Mouse (Mus musculus) forebrain, embryonic 15.5 days (tissue): ENCODE data around the gene Rps6ka2. TPM values are rescaled to one million over a fixed set of nuclear protein-coding genes. Genes with fewer than 3 reads are reported as not detected.
"Not testable (repeated sequence)": the region's sequence is repeated elsewhere in the genome, so short reads cannot be mapped to it uniquely, and the experiment has no call there.

Experiments used
- ATAC-seq: fragments of 200-750 bp; cut with Nextera tagmentation; replicated peaks from 2 replicates; pipeline ENCODE4 v1.8.0; 2017; ENCODE audit warnings: mild to moderate bottlenecking, moderate TSS enrichment, moderate library complexity
- H3K27ac ChIP-seq: fragments of 300-500 bp; sonication (generic); replicated peaks from 2 replicates; pipeline ENCODE4 v1.5.1; 2015; ENCODE audit warnings: mild to moderate bottlenecking, inconsistent platforms
- H3K27me3 ChIP-seq: fragments of 300-500 bp; sonication (generic); 2 replicates; pipeline ENCODE4 v1.6.1; 2015; ENCODE audit warnings: inconsistent platforms
- H3K36me3 ChIP-seq: fragments of 300-500 bp; sonication (generic); 2 replicates; pipeline ENCODE4 v1.6.1; 2015; ENCODE audit warnings: mild to moderate bottlenecking, inconsistent platforms
- H3K4me1 ChIP-seq: fragments of 300-500 bp; sonication (generic); 2 replicates; pipeline ENCODE4 v1.6.1; 2015; ENCODE audit warnings: inconsistent platforms
- H3K4me2 ChIP-seq: fragments of 300-500 bp; sonication (generic); replicated peaks from 2 replicates; pipeline ENCODE4 v1.6.1; 2015; ENCODE audit warnings: mild to moderate bottlenecking, inconsistent platforms
- H3K4me3 ChIP-seq: fragments of 300-500 bp; sonication (generic); 2 replicates; pipeline ENCODE4 v1.5.1; 2015; ENCODE audit warnings: mild to moderate bottlenecking, inconsistent platforms
- H3K9ac ChIP-seq: fragments of 300-500 bp; sonication (generic); replicated peaks from 2 replicates; pipeline ENCODE4 v1.6.1; 2015; ENCODE audit warnings: mild to moderate bottlenecking, inconsistent platforms
- H3K9me3 ChIP-seq: fragments of 300-500 bp; sonication (generic); 2 replicates; pipeline ENCODE4 v1.6.1; 2016; ENCODE audit warnings: inconsistent platforms
- WGBS: fragments of 180-500 bp; shearing (Covaris S2); methylation state at CpG from one replicate; pipeline ENCODE4 v1.1.7; 2015; ENCODE audit warnings: mixed read lengths; 5-methylcytosine and 5-hydroxymethylcytosine counted together
- polyA plus RNA-seq: library from polyadenylated mRNA; unstranded; fragments of >200 nt; fragmentation: Nextera tagmentation; extraction: Ambion mirVana; gene quantifications from 2 replicates; pipeline ENCODE4 v1.2.1, GENCODE M21; 2015

Rps6ka2 gene
- polyA plus RNA-seq, 1 experiment from 2014 or later, result 23.0 TPM

- peaks cover 2% of the 10 kb centered on the region; the same call in 1 of the 2 replicates for H3K36me3 ChIP-seq
- no peak overlapping the region for H3K4me3 ChIP-seq
- H3K27me3 ChIP-seq, result no peaks in the 10 kb centered on the region
- 70% methylated on average over 8 of the region's 8 CpGs for WGBS
- peaks cover 24% of the 10 kb centered on the region for H3K4me1 ChIP-seq
- H3K9me3 ChIP-seq, result no peaks in the 10 kb centered on the region
- peak overlapping the region; percentile 87 for H3K27ac ChIP-seq
- H3K9ac ChIP-seq, result no peak overlapping the region
- no peak overlapping the region for H3K4me2 ChIP-seq
- ATAC-seq, result no peak
These were observed 114.5 kb downstream of the Rps6ka2 start for GRCm38 (mm10) chr17:7284297-7284910.

GRCm38 (mm10) chr17:7285292-7285691 lies 115.4 kb downstream of the Rps6ka2 start:
- Histone ChIP-seq H3K4me3 (no peak overlapping the region), H3K9me3 (no peaks in the 10 kb centered on the region), H3K27ac (0 out of 2 replicates have a peak overlapping the region, but pooled peaks have one; percentile 87), H3K36me3 (peaks cover 2% of the 10 kb centered on the region; the same call in 1 of the 2 replicates), H3K27me3 (no peaks in the 10 kb centered on the region), H3K4me2 (no peak overlapping the region), H3K9ac (no peak overlapping the region), H3K4me1 (peaks cover 24% of the 10 kb centered on the region)
- ATAC-seq, result no peak
- WGBS, result 82% methylated on average over 12 of the region's 12 CpGs

GRCm38 (mm10) chr17:7286422-7287050 lies 116.6 kb downstream of the Rps6ka2 start:
- no peak overlapping the region for H3K4me3 ChIP-seq
- H3K27me3 ChIP-seq, result no peaks in the 10 kb centered on the region
- H3K36me3 ChIP-seq, result peaks cover 2% of the 10 kb centered on the region; the same call in 1 of the 2 replicates
- WGBS, result 60% methylated on average over 12 of the region's 12 CpGs
- H3K9ac ChIP-seq, result no peak overlapping the region
- H3K4me1 ChIP-seq, result peaks cover 24% of the 10 kb centered on the region
- no peak for ATAC-seq
- no peaks in the 10 kb centered on the region for H3K9me3 ChIP-seq
- H3K4me2 ChIP-seq, result no peak overlapping the region
- peak overlapping the region; percentile 87 for H3K27ac ChIP-seq

- 38% methylated on average over 11 of the region's 11 CpGs for WGBS
- H3K4me2 ChIP-seq, result no peak overlapping the region
- ATAC-seq, result peak; percentile 91
- no peaks in the 10 kb centered on the region for H3K9me3 ChIP-seq
- peak overlapping the region; percentile 82 for H3K27ac ChIP-seq
- H3K36me3 ChIP-seq, result 0 out of 2 replicates have a peak, but pooled peaks cover 3% of the 10 kb centered on the region
- H3K9ac ChIP-seq, result no peak overlapping the region
- H3K4me1 ChIP-seq, result peaks cover 23% of the 10 kb centered on the region
- H3K4me3 ChIP-seq, result no peak overlapping the region
- H3K27me3 ChIP-seq, result no peaks in the 10 kb centered on the region
These were observed 122.2 kb downstream of the Rps6ka2 start for GRCm38 (mm10) chr17:7292012-7292684.

- 61% methylated on average over 8 of the region's 8 CpGs for WGBS
- not testable (repeated sequence) for H3K27ac ChIP-seq, H3K4me2 ChIP-seq, H3K27me3 ChIP-seq, H3K9ac ChIP-seq, H3K36me3 ChIP-seq, H3K9me3 ChIP-seq, H3K4me1 ChIP-seq, H3K4me3 ChIP-seq
- peak; percentile 91 for ATAC-seq
These were observed 136.6 kb downstream of the Rps6ka2 start for GRCm38 (mm10) chr17:7306278-7307196.

GRCm38 (mm10) chr17:7315693-7316382 lies 145.9 kb downstream of the Rps6ka2 start:
- not testable (repeated sequence) for H3K4me3 ChIP-seq, H3K36me3 ChIP-seq, H3K27me3 ChIP-seq, ATAC-seq, H3K4me2 ChIP-seq, H3K4me1 ChIP-seq, H3K9me3 ChIP-seq, H3K27ac ChIP-seq, H3K9ac ChIP-seq
- 81% methylated on average over 8 of the region's 8 CpGs for WGBS

GRCm38 (mm10) chr17:7319789-7320188 lies 149.9 kb downstream of the Rps6ka2 start:
- not testable (repeated sequence) for H3K4me1 ChIP-seq, ATAC-seq, H3K9me3 ChIP-seq, H3K4me3 ChIP-seq, H3K4me2 ChIP-seq, H3K9ac ChIP-seq, H3K27ac ChIP-seq, H3K27me3 ChIP-seq, H3K36me3 ChIP-seq
- 88% methylated on average over 6 of the region's 6 CpGs for WGBS

- 95% methylated on average over 5 of the region's 5 CpGs for WGBS
These were observed 154.4 kb downstream of the Rps6ka2 start, which contains the start of gene Tcp10a for GRCm38 (mm10) chr17:7324346-7324745. TSS of gene Tcp10a (plus strand) at chr17:7324646.

GRCm38 (mm10) chr17:7326415-7326814 lies 156.5 kb downstream of the Rps6ka2 start:
- H3K27ac ChIP-seq, H3K4me2 ChIP-seq, ATAC-seq, H3K9me3 ChIP-seq, H3K4me3 ChIP-seq, H3K27me3 ChIP-seq, H3K4me1 ChIP-seq, H3K36me3 ChIP-seq, H3K9ac ChIP-seq: not testable (repeated sequence)
- WGBS, result 85% methylated on average over 8 of the region's 8 CpGs

More at GRCm38 (mm10) chr17:7324346-7324745, 154.4 kb downstream of the Rps6ka2 start, which contains the start of gene Tcp10a:
- not testable (repeated sequence) for ATAC-seq, H3K27ac ChIP-seq, H3K4me2 ChIP-seq, H3K27me3 ChIP-seq, H3K36me3 ChIP-seq, H3K9ac ChIP-seq, H3K4me1 ChIP-seq, H3K9me3 ChIP-seq, H3K4me3 ChIP-seq

GRCm38 (mm10) chr17:7332745-7333144 lies 162.8 kb downstream of the Rps6ka2 start:
- WGBS, result 95% methylated on average over 3 of the region's 5 CpGs
- not testable (repeated sequence) for H3K36me3 ChIP-seq, H3K27ac ChIP-seq, H3K4me3 ChIP-seq, H3K4me1 ChIP-seq, H3K9ac ChIP-seq, H3K4me2 ChIP-seq, H3K9me3 ChIP-seq, ATAC-seq, H3K27me3 ChIP-seq

GRCm38 (mm10) chr17:7337381-7337780 lies 167.5 kb downstream of the Rps6ka2 start:
- H3K27me3 ChIP-seq, ATAC-seq, H3K9ac ChIP-seq, H3K27ac ChIP-seq, H3K4me2 ChIP-seq, H3K9me3 ChIP-seq, H3K4me1 ChIP-seq, H3K36me3 ChIP-seq, H3K4me3 ChIP-seq: not testable (repeated sequence)
- 70% methylated on average over 8 of the region's 9 CpGs for WGBS
